Mouse (Mus musculus) E14TG2a.4 (cell line): Measurements from ENCODE around the gene Eras.
A peak's percentile ranks its signal among the peaks of the same experiment; 100 is the strongest.
"Not testable (repeated sequence)": the region's sequence is repeated elsewhere in the genome, so short reads cannot be mapped to it uniquely, and the experiment has no call there.

ENCODE experiments used
- H3K27me3 ChIP-seq: 2 replicates; pipeline ENCODE4 v1.6.1; 2014; ENCODE audit warnings: low read length, control low read depth; ENCODE audit not compliant: insufficient read depth
- H3K36me3 ChIP-seq: 2 replicates; pipeline ENCODE4 v1.6.1; 2014; ENCODE audit warnings: low read length, control low read depth; ENCODE audit not compliant: insufficient read depth
- H3K4me1 ChIP-seq: replicated peaks from 2 replicates; pipeline ENCODE4 v1.6.1; 2014; ENCODE audit warnings: low read depth, low read length, control low read depth
- H3K4me3 ChIP-seq: replicated peaks from 2 replicates; pipeline ENCODE4 v1.5.1; 2014; ENCODE audit warnings: mild to moderate bottlenecking, low read length
- H3K9me3 ChIP-seq: 2 replicates; pipeline ENCODE4 v1.6.1; 2014; ENCODE audit warnings: low read length, control low read depth
- CTCF ChIP-seq: conservative IDR thresholded peaks from 2 replicates; pipeline ENCODE4 v1.5.1; 2014; ENCODE audit warnings: low read length
- NANOG ChIP-seq: IDR thresholded peaks from 2 replicates; pipeline ENCODE4 v1.6.1; 2014; ENCODE audit warnings: borderline replicate concordance, low read length, mixed read lengths
- POU5F1 ChIP-seq: IDR thresholded peaks from 2 replicates; pipeline ENCODE4 v1.6.1; 2014; ENCODE audit warnings: low read length, borderline replicate concordance

Gene Eras

DNA sequence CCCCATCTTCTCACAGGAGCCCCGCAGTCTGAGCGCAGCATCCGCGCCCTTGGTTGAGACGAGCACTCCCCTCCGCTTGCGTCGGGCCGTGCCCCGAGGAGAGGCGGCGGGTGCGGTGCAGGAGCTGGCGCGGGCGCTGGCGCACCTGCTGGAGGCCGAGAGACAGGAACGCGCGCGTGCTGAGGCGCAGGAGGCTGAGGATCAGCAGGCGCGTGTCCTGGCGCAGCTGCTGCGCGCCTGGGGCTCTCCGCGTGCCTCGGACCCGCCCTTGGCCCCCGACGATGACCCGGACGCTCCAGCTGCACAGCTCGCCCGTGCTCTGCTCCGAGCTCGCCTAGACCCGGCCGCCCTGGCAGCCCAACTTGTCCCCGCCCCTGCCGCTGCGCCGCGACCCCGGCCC lies 6.4 kb downstream of the Eras start:
- H3K9me3 ChIP-seq: no peaks in the 10 kb centered on the region
- no peak for TF ChIP-seq NANOG
- no peak for TF ChIP-seq POU5F1
- TF ChIP-seq CTCF: no peak
- peaks cover 20% of the 10 kb centered on the region for H3K36me3 ChIP-seq
- H3K4me1 ChIP-seq: peaks cover 61% of the 10 kb centered on the region
- H3K27me3 ChIP-seq: peaks cover 11% of the 10 kb centered on the region; the same call in 1 of the 2 replicates
- H3K4me3 ChIP-seq: peak overlapping the region; percentile 72

- H3K27me3 ChIP-seq: peaks cover 11% of the 10 kb centered on the region; the same call in 1 of the 2 replicates
- peaks cover 18% of the 10 kb centered on the region for H3K36me3 ChIP-seq
- H3K4me1 ChIP-seq: peaks cover 49% of the 10 kb centered on the region
- H3K4me3 ChIP-seq: peak within 1 kb of the TSS; percentile 63
- TF ChIP-seq CTCF: no peak
- TF ChIP-seq POU5F1: no peak
- TF ChIP-seq NANOG: no peak
- no peaks in the 10 kb centered on the region for H3K9me3 ChIP-seq
Observed at GRCm38 (mm10) chrX:7919601-7920383, 8.6 kb downstream of the Eras start, which contains the start of gene Pcsk1n. Pcsk1n (plus strand) TSS chrX:7919822.

DNA sequence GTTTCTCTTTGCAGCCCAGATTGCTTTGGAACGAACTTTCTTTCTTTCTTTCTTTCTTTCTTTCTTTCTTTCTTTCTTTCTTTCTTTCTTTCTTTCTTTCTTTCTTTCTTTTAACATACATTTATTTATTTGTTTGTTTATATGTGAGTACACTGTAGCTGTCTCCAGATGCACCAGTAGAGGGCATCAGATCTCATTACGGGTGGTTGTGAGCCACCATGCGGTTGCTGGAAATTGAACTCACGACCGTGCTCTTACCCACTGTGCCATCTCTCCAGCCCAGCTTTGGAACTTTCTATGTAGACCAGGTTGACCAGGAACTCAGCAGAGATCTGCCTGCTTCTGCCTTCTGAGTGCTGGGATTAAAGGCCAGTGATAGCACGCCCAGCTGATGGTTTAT lies 10.4 kb downstream of the Eras start:
- not testable (repeated sequence) for H3K4me3 ChIP-seq, H3K9me3 ChIP-seq, H3K36me3 ChIP-seq
- H3K27me3 ChIP-seq: peaks cover 11% of the 10 kb centered on the region; the same call in 1 of the 2 replicates
- TF ChIP-seq CTCF: peak; percentile 14; the same call in 1 of the 2 replicates
- peaks cover 36% of the 10 kb centered on the region for H3K4me1 ChIP-seq

DNA sequence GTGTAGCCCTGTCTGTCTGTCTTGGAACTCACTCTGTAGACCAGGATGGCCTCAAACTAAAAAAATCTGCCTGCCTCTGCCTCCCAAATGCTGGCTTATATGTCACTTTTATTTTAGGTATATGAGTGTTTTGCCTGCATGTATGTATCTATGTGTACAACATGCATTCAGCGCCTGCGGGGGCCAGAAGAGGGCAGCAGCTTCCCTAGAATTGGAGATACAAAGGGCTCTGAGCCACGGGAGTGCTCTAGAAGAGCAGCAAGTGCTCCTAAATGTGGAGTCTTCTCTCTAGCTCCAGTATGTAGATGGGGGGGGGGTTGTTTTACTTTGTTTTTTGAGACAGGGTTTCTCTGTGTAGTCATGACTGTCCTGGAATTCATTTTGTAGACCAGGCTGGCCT lies 12.7 kb downstream of the Eras start:
- 0 out of 2 replicates have a peak, but pooled peaks have one; percentile 15 for TF ChIP-seq CTCF
- not testable (repeated sequence) for H3K4me3 ChIP-seq, H3K27me3 ChIP-seq, H3K9me3 ChIP-seq, H3K36me3 ChIP-seq
- peaks cover 45% of the 10 kb centered on the region for H3K4me1 ChIP-seq

GRCm38 (mm10) chrX:7910473-7910872 lies 17.9 kb downstream of the Eras start:
- H3K27me3 ChIP-seq: no peaks in the 10 kb centered on the region
- no peak overlapping the region for H3K4me3 ChIP-seq
- H3K4me1 ChIP-seq: peaks cover 43% of the 10 kb centered on the region
- peaks cover 9% of the 10 kb centered on the region for H3K36me3 ChIP-seq
- no peaks in the 10 kb centered on the region for H3K9me3 ChIP-seq
- TF ChIP-seq CTCF (no peak), POU5F1 (no peak), NANOG (no peak)

GRCm38 (mm10) chrX:7909242-7909641 lies 19.2 kb downstream of the Eras start, which contains the start of gene Gm10490:
Gm10490 (plus strand) TSS chrX:7909542.
- not testable (repeated sequence) for H3K36me3 ChIP-seq, H3K27me3 ChIP-seq, H3K4me3 ChIP-seq, H3K9me3 ChIP-seq
- peaks cover 43% of the 10 kb centered on the region for H3K4me1 ChIP-seq

DNA sequence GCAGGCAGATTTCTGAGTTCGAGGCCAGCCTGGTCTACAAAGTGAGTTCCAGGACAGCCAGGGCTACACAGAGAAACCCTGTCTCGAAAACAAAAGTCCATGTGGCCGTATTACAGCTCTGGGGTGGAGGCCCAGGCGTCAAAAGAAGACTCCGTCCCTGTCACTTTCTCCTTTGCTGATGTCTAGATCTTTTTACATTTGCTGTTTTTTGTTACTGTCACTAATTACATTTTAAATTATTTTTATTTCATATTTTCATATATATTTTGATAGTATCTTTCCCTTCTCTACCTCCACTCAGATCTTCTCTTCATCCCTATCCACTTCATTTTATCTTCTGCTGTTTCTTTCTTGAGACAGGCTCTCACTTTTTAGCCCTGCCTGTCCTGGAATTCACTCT lies 20.7 kb downstream of the Eras start, which contains the start of gene Gm10491:
TSS of gene Gm10491 (minus strand) at position 101 of the 400 bp plus-strand sequence.
- peaks cover 37% of the 10 kb centered on the region for H3K4me1 ChIP-seq
- H3K27me3 ChIP-seq: no peaks in the 10 kb centered on the region
- H3K9me3 ChIP-seq: no peaks in the 10 kb centered on the region
- no peak within 1 kb of the TSS for H3K4me3 ChIP-seq
- TF ChIP-seq POU5F1: no peak
- TF ChIP-seq NANOG: no peak
- TF ChIP-seq CTCF: no peak
- H3K36me3 ChIP-seq: peaks cover 16% of the 10 kb centered on the region

GRCm38 (mm10) chrX:7904441-7904840 lies 24.0 kb downstream of the Eras start:
- TF ChIP-seq NANOG: no peak
- TF ChIP-seq POU5F1: no peak
- TF ChIP-seq CTCF: no peak
- H3K27me3 ChIP-seq: no peaks in the 10 kb centered on the region
- H3K4me1 ChIP-seq: peaks cover 15% of the 10 kb centered on the region; the same call in 1 of the 2 replicates
- peaks cover 20% of the 10 kb centered on the region for H3K36me3 ChIP-seq
- H3K9me3 ChIP-seq: no peaks in the 10 kb centered on the region
- no peak overlapping the region for H3K4me3 ChIP-seq
